Mouse (Mus musculus): ENCODE measurements around the gene Fam163b. TPM values are rescaled to one million over a fixed set of nuclear protein-coding genes. Genes with fewer than 3 reads are reported as not detected.

The Fam163b gene
- polyA plus RNA-seq, 1 experiment: 0.67 TPM

- no peaks in the 10 kb centered on the region for H3K9me3 ChIP-seq (replicated peaks; ENCODE audit: control insufficient read depth, insufficient read depth, low read length, poor library complexity, severe bottlenecking)
- H3K27ac ChIP-seq (ENCODE audit: insufficient read depth, low read length): no peak overlapping the region
- no peak overlapping the region for H3K4me3 ChIP-seq (ENCODE audit: low read depth, low read length)
- no peaks in the 10 kb centered on the region for H3K4me1 ChIP-seq (ENCODE audit: control insufficient read depth, insufficient read depth, low read length)
- no peaks in the 10 kb centered on the region for H3K36me3 ChIP-seq (ENCODE audit: control insufficient read depth, insufficient read depth, low read length, poor library complexity, severe bottlenecking)
- no peak for TF ChIP-seq POLR2A (IDR thresholded peaks at IDR 0.05; ENCODE audit: insufficient read depth, low read length)
- TF ChIP-seq EP300 (IDR thresholded peaks at IDR 0.05; ENCODE audit: insufficient read depth, low read depth, low read length): no peak
- TF ChIP-seq CTCF (IDR thresholded peaks at IDR 0.05; ENCODE audit: low read depth, low read length): no peak
- no peak overlapping the region for H3K9ac ChIP-seq (ENCODE audit: low read depth, poor library complexity, severe bottlenecking)
- no peaks in the 10 kb centered on the region for H3K27me3 ChIP-seq (ENCODE audit: control insufficient read depth, insufficient read depth, low read length, poor library complexity, severe bottlenecking)
Observed at GRCm38 (mm10) chr2:27175696-27176267, 33.5 kb upstream of the Fam163b start.

GRCm38 (mm10) chr2:27174242-27174641 lies 32.0 kb upstream of the Fam163b start:
- H3K4me1 ChIP-seq (ENCODE audit: control insufficient read depth, insufficient read depth, low read length): no peaks in the 10 kb centered on the region
- H3K27ac ChIP-seq (ENCODE audit: insufficient read depth, low read length): no peak overlapping the region
- H3K36me3 ChIP-seq (ENCODE audit: control insufficient read depth, insufficient read depth, low read length, poor library complexity, severe bottlenecking): no peaks in the 10 kb centered on the region
- no peaks in the 10 kb centered on the region for H3K27me3 ChIP-seq (ENCODE audit: control insufficient read depth, insufficient read depth, low read length, poor library complexity, severe bottlenecking)
- no peak overlapping the region for H3K9ac ChIP-seq (ENCODE audit: low read depth, poor library complexity, severe bottlenecking)
- TF ChIP-seq POLR2A (IDR thresholded peaks at IDR 0.05; ENCODE audit: insufficient read depth, low read length) (no peak), EP300 (IDR thresholded peaks at IDR 0.05; ENCODE audit: insufficient read depth, low read depth, low read length) (no peak), CTCF (IDR thresholded peaks at IDR 0.05; ENCODE audit: low read depth, low read length) (no peak)
- no peaks in the 10 kb centered on the region for H3K9me3 ChIP-seq (replicated peaks; ENCODE audit: control insufficient read depth, insufficient read depth, low read length, poor library complexity, severe bottlenecking)
- H3K4me3 ChIP-seq (ENCODE audit: low read depth, low read length): no peak overlapping the region

DNA sequence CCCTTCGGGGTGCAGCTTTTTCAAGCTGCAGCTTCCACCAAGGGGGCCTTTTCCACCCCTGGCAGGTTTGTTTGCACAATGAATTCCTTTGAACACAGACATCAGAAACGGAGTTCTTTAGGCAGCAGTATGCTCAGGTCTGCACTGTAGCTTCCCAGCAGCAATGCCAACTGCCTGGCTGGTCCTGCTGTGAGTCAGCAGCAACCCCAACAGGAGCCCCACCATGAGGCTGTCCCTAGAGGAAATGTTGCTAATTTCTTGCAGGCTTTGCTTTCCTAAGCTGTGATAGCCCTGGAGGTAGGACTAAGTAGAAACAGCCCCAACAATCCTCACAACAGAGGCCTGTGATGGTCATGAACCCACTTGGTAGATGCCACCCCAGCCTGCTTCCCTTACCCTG lies 24.7 kb upstream of the Fam163b start:
- Histone ChIP-seq H3K4me1 (ENCODE audit: control insufficient read depth, insufficient read depth, low read length) (no peaks in the 10 kb centered on the region), H3K9ac (ENCODE audit: low read depth, poor library complexity, severe bottlenecking) (no peak overlapping the region), H3K36me3 (ENCODE audit: control insufficient read depth, insufficient read depth, low read length, poor library complexity, severe bottlenecking) (no peaks in the 10 kb centered on the region), H3K9me3 (replicated peaks; ENCODE audit: control insufficient read depth, insufficient read depth, low read length, poor library complexity, severe bottlenecking) (no peaks in the 10 kb centered on the region), H3K4me3 (ENCODE audit: low read depth, low read length) (no peak overlapping the region), H3K27me3 (ENCODE audit: control insufficient read depth, insufficient read depth, low read length, poor library complexity, severe bottlenecking) (no peaks in the 10 kb centered on the region), H3K27ac (ENCODE audit: insufficient read depth, low read length) (no peak overlapping the region)
- TF ChIP-seq POLR2A (IDR thresholded peaks at IDR 0.05; ENCODE audit: insufficient read depth, low read length) (no peak), EP300 (IDR thresholded peaks at IDR 0.05; ENCODE audit: insufficient read depth, low read depth, low read length) (no peak), CTCF (IDR thresholded peaks at IDR 0.05; ENCODE audit: low read depth, low read length) (no peak)

DNA sequence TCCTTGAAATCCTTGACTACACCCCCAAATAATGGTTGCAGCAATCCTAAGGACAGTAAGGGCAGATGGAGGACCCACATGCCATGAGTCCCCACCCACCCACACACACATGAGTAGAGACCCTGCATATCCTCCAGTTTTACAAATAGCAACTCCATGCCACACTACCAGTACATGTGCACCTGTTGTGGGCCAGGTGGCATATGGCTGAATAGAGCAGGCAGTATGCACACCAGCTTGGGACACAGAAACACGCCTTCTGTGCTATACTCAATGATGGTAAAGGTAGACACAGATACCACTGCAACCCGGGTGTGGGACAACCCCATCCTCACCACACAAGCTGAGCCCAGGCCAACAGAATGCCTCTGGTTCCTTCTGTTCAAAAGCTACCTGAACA lies 23.8 kb upstream of the Fam163b start:
- TF ChIP-seq EP300 (IDR thresholded peaks at IDR 0.05; ENCODE audit: insufficient read depth, low read depth, low read length) (no peak), CTCF (IDR thresholded peaks at IDR 0.05; ENCODE audit: low read depth, low read length) (no peak), POLR2A (IDR thresholded peaks at IDR 0.05; ENCODE audit: insufficient read depth, low read length) (no peak)
- Histone ChIP-seq H3K4me3 (ENCODE audit: low read depth, low read length) (no peak overlapping the region), H3K36me3 (ENCODE audit: control insufficient read depth, insufficient read depth, low read length, poor library complexity, severe bottlenecking) (no peaks in the 10 kb centered on the region), H3K27me3 (ENCODE audit: control insufficient read depth, insufficient read depth, low read length, poor library complexity, severe bottlenecking) (no peaks in the 10 kb centered on the region), H3K4me1 (ENCODE audit: control insufficient read depth, insufficient read depth, low read length) (no peaks in the 10 kb centered on the region), H3K9ac (ENCODE audit: low read depth, poor library complexity, severe bottlenecking) (no peak overlapping the region), H3K9me3 (replicated peaks; ENCODE audit: control insufficient read depth, insufficient read depth, low read length, poor library complexity, severe bottlenecking) (no peaks in the 10 kb centered on the region), H3K27ac (ENCODE audit: insufficient read depth, low read length) (no peak overlapping the region)

DNA sequence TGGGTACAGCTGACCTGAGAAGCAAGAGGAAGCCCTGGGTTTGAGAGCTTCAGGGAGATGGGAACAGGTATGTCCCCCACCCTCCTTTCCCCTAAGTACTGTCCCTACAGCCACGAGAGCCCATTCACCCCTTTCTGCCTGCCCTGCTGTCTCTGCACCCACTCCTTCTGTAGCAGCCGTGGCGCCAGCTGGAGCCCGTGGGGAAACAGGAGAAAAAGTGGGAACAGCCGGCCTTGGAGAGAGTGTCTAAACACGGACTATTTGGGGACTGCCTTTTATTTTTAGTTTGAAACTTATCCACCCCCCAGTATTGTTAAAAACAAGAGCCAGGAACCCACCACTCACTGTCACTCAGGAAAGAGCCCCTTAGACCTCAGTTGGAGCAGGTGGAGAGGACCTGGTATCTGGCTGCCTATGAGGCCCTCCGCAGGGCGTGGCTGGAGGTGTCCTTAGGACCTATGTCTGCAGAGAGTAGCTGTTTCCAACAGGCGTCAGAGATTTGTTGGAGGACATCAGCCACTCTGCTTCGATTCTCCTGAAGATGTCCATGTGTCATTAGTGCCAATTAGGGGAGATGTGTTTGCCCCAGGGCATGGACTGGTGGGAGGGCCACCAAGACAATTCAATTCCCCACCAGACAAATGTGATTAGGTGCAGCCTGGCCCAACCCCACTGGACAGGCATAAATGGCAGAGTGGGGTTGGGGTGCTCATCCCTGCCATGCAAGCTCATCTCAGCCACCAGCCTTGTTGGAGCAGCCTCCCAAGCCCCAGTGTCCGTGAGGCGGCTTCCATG lies 22.7 kb upstream of the Fam163b start, which contains the start of gene Dbh:
Gene Dbh, plus strand, starts transcription at position 438 of the 795 bp plus-strand sequence.
- Histone ChIP-seq H3K9me3 (replicated peaks; ENCODE audit: control insufficient read depth, insufficient read depth, low read length, poor library complexity, severe bottlenecking) (no peaks in the 10 kb centered on the region), H3K36me3 (ENCODE audit: control insufficient read depth, insufficient read depth, low read length, poor library complexity, severe bottlenecking) (no peaks in the 10 kb centered on the region), H3K4me3 (ENCODE audit: low read depth, low read length) (no peak within 1 kb of the TSS), H3K27me3 (ENCODE audit: control insufficient read depth, insufficient read depth, low read length, poor library complexity, severe bottlenecking) (no peaks in the 10 kb centered on the region), H3K9ac (ENCODE audit: low read depth, poor library complexity, severe bottlenecking) (no peak within 1 kb of the TSS), H3K27ac (ENCODE audit: insufficient read depth, low read length) (no peak within 1 kb of the TSS), H3K4me1 (ENCODE audit: control insufficient read depth, insufficient read depth, low read length) (no peaks in the 10 kb centered on the region)
- TF ChIP-seq POLR2A (IDR thresholded peaks at IDR 0.05; ENCODE audit: insufficient read depth, low read length): no peak
- TF ChIP-seq CTCF (IDR thresholded peaks at IDR 0.05; ENCODE audit: low read depth, low read length): no peak
- TF ChIP-seq EP300 (IDR thresholded peaks at IDR 0.05; ENCODE audit: insufficient read depth, low read depth, low read length): no peak

DNA sequence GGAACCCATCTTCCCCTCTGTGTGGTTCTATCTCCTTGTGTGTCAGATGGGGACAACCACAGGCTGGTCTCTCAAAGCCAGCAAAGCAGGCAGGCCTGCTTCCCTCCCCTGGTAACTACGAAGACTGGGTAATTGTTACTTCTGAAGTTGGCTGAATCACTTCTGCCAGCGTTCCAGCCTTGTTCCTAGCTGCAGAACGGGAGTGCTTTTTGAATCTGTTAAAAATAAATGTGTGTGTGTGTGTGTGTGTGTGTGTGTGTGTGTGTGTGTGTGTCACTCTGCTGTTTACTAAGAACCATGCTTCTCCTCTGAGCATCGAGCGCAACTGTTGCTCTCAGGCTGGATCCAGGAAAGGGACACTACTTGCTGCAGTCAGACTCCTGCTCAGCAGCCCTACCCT lies 21.6 kb upstream of the Fam163b start:
- no peaks in the 10 kb centered on the region for H3K4me1 ChIP-seq (ENCODE audit: control insufficient read depth, insufficient read depth, low read length)
- TF ChIP-seq POLR2A (IDR thresholded peaks at IDR 0.05; ENCODE audit: insufficient read depth, low read length): no peak
- no peak for TF ChIP-seq CTCF (IDR thresholded peaks at IDR 0.05; ENCODE audit: low read depth, low read length)
- TF ChIP-seq EP300 (IDR thresholded peaks at IDR 0.05; ENCODE audit: insufficient read depth, low read depth, low read length): no peak
- H3K27me3 ChIP-seq (ENCODE audit: control insufficient read depth, insufficient read depth, low read length, poor library complexity, severe bottlenecking): no peaks in the 10 kb centered on the region
- no peak overlapping the region for H3K27ac ChIP-seq (ENCODE audit: insufficient read depth, low read length)
- H3K9me3 ChIP-seq (replicated peaks; ENCODE audit: control insufficient read depth, insufficient read depth, low read length, poor library complexity, severe bottlenecking): no peaks in the 10 kb centered on the region
- H3K4me3 ChIP-seq (ENCODE audit: low read depth, low read length): no peak overlapping the region
- no peaks in the 10 kb centered on the region for H3K36me3 ChIP-seq (ENCODE audit: control insufficient read depth, insufficient read depth, low read length, poor library complexity, severe bottlenecking)
- H3K9ac ChIP-seq (ENCODE audit: low read depth, poor library complexity, severe bottlenecking): no peak overlapping the region

Data from ES-Bruce4 (cell line).